Mouse (Mus musculus): Measurements from ENCODE around the gene Megf9.

Megf9 gene

DNA sequence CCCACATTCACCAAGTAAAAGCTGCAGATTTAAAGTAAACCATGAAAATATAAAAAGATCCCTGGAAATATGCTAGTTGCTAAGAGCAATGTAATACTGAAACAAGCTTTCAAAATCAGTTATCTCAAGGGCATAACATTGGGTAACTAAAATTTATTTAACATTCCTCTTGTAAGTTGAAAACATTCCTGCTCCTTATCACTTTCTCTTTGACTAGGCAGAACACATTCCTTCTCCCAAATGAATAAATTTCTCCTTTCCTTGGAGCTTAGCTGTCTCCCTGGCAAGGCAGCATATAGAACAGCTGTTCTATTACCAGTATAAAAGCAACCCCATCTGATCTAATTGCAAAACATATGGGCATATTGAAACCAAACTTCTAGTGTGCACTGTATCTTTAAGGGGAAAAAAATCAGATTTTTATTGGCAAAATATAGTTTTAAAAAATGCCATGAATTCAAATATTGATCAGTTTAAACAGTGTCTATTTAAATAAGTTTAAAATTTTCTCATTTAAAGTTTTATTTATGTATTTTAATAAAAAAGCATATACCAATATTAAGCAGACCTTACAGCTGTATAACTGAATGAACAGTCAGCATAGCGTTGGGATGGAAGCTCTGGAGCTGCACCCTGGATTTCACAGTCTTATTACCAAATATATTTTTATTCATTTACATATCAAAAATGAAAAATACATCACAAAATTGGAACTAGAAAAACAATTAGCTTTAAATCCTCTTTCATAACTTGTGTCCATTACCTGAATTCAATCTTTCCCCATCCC is 13.1 kb downstream of the Megf9 start:
- no peak for DNase-seq

GRCm38 (mm10) chr4:70517646-70518045 is 17.1 kb downstream of the Megf9 start:
- DNase-seq = no peak

DNA sequence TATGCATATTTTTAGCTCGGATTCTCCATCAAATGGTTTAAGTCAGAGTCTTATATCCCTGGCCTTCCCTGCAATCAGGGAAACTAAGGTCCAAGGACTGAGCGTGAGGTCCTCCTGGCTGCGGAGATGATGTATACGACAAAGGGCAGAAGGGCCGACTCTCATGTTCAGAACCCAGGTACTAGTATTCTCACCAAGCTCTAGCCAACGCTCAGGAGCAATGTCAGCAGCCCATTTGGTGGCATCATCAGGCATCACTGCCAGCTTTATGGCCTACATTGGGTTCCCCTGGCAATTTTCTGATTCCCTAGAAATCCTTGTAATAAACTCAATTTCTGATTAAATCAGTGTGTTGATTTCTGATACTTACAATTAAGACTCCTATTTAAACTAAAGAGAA is 18.5 kb downstream of the Megf9 start:
- DNase-seq = no peak

DNA sequence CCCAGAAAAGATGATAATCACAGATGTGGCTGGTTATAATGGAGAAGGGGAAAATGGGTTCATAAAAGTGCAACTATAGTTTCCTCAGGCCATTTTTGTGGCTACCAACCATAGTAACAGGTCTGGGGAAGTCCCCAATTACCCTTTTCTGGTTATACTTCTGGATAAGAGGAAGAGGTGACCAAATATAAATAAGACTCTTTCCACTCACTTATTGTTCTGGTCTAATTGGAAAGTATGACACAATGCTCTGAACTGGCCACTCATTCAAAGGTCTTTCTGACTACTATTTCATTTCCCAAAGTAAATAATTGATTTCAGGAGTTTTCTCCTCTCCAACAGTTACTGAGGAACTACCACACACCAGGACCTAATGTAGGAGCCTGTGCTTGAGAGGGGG is 19.3 kb downstream of the Megf9 start:
- DNase-seq = no peak

GRCm38 (mm10) chr4:70509987-70510386 is 24.8 kb downstream of the Megf9 start:
- no peak for DNase-seq

- no peak for DNase-seq
Observed at GRCm38 (mm10) chr4:70509565-70509964, 25.2 kb downstream of the Megf9 start.

- DNase-seq = no peak
Observed at GRCm38 (mm10) chr4:70508207-70508606, 26.6 kb downstream of the Megf9 start.

DNA sequence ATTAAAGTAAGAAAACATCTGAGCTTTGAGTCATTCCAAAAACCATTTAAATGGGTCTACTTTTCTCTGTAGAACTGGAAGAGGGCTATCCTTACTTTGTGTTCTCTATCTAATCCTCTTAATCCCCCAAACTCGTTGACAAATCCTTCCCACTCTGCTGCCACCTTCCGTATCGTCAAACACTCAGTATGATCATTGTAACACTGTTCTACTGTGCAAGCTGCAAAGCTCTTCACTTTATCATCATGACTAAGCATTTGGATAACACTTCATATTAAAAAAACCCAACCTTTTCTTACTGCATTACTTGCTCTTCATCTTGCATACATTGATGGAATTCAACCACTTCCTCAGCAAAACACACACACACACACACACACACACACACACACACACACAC is 28.8 kb downstream of the Megf9 start:
- no peak for DNase-seq

DNA sequence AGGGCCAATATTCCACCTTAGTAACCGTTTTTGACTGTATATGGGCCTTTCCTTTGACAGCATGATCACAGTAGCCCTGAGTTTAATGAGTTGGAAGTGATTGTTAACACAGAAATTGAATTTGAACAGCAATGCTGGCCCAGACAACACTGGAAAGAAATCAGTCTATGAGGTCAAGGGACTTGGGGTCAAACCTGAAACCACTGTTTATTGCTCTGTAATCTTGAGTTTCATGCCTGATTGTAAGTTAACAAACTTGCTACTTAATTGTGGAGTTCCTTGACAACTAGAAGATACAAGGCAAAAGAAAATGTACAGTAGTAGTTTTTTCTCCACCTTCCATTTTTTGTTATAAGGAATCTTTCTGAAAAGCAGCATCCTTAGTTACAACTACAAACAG is 31.0 kb downstream of the Megf9 start:
- DNase-seq = no peak

DNA sequence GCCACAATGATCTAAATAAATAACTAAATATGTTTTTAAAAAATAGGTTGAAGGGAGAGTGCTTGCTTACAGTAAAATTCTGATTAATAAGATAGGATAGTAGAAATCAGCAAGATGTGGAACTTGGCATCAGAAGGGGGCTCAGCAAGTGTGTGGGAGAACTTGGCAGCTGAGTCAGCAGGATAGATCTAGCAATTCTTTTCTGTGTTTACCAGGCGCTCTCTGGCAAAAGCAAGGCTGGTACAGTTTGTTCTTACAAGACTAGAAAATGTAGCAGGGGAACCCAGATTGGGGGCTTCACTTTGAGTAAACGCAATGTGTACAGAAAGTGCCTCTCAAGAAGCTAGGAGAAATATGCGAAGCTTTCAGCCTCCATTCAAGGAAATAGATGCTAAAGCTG is 35.5 kb downstream of the Megf9 start:
- no peak for DNase-seq

- DNase-seq = no peak
Observed at GRCm38 (mm10) chr4:70496978-70497377, 37.8 kb downstream of the Megf9 start.

- no peak for DNase-seq
Observed at GRCm38 (mm10) chr4:70489792-70490191, 45.0 kb downstream of the Megf9 start.

- peak; percentile 21 for DNase-seq
Observed at GRCm38 (mm10) chr4:70488415-70488814, 46.4 kb downstream of the Megf9 start.

DNA sequence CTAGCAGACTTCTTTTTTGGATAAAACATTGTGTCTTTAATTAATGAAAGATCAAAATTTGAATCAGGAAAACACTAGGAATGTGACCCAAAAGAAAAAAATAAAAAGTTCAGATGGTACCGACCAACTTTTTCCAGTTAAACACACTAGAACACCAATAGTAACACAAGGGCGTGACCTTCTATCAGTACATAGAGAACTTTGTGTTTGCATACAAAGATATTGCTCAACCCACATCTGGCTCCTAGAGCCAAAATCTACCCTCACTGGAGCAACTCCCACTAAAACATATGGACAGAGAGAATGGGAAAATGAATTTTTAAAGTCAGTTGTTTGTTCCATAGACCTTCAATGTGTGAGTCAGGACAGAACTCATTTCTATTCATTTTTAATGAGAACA is 50.7 kb downstream of the Megf9 start:
- DNase-seq = no peak

DNA sequence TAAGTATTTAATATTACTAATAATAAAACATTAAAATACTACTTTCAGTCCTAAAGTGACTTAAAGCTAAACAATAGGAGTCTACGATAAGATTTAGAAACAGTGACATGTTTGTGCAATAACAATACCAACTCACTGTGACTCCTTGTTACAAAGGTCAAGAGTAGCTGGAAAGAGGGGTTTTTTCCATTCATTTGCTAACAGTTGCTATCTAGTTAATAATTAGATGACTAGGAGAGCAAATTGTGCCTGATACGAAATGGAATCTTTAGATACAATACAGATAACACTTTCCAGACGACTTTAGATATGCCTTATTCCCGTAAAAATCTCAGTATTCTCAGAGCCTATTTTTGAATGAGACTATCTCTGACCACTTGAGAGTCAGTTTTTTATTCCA is 52.9 kb downstream of the Megf9 start:
- no peak for DNase-seq

GRCm38 (mm10) chr4:70471398-70471797 is 63.4 kb downstream of the Megf9 start:
- no peak for DNase-seq

- DNase-seq = no peak
Observed at GRCm38 (mm10) chr4:70465921-70466689, 68.7 kb downstream of the Megf9 start.

GRCm38 (mm10) chr4:70463302-70463701 is 71.5 kb downstream of the Megf9 start:
- no peak for DNase-seq

- no peak for DNase-seq
Observed at GRCm38 (mm10) chr4:70461416-70461815, 73.4 kb downstream of the Megf9 start.

DNA sequence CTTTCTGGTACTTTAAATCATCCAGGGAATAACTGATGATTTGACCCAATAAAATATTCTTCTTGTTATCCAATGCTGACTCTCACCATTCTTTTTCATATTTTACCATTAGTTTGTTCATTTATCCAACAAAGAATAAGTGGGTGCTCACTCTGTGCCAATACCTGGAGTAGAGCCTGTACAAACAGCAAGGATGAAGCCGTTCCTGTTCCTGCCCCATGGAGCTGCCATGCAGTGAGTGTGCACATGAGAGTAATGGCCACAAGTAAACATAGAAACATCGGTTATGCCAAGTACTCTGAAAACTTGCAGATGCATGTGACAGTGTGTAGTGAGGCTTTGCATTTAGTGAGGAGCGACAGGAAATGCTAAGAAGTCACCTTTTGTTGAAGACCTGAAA is 82.6 kb downstream of the Megf9 start:
- DNase-seq = no peak

- DNase-seq = peak; percentile 28
Observed at GRCm38 (mm10) chr4:70451750-70452149, 83.0 kb downstream of the Megf9 start.

DNA sequence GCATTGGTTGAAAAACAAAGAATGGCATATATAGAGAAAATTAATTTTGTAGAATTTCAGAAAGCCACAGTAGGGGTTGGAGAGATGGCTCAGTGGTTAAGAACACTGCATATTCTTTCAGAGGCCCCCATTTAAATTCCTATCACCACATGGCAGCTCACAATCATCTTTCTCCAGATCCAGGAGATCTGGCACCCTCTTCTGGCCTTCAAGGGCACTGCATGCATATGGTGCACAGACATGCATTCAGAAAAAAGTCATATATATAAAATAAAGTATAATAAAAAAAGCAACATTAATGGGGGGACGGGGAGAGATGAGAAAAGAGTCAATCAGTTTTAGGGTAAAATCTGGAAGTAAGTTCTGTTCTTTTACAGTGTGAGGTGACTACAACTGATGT is 85.1 kb downstream of the Megf9 start:
- DNase-seq = no peak

- DNase-seq = no peak
Observed at GRCm38 (mm10) chr4:70446774-70447173, 88.0 kb downstream of the Megf9 start.

GRCm38 (mm10) chr4:70420202-70420601 is 114.6 kb downstream of the Megf9 start:
- DNase-seq = no peak
